Mouse (Mus musculus): ENCODE measurements around the gene Lrrc72.
"Not testable (repeated sequence)": the region's sequence is repeated elsewhere in the genome, so short reads cannot be mapped to it uniquely, and the experiment has no call there.

The Lrrc72 gene

GRCm38 (mm10) chr12:36253298-36253697 is at the start of gene Lrrc72:
Gene Lrrc72 (minus strand): TSS chr12:36253398.
- no peak for DNase-seq

GRCm38 (mm10) chr12:36302326-36302725 is 49.1 kb upstream of the Lrrc72 start:
- no peak for DNase-seq

GRCm38 (mm10) chr12:36291346-36291745 is 38.1 kb upstream of the Lrrc72 start:
- no peak for DNase-seq

GRCm38 (mm10) chr12:36290465-36290864 is 37.3 kb upstream of the Lrrc72 start:
- DNase-seq: no peak

GRCm38 (mm10) chr12:36289634-36290033 is 36.4 kb upstream of the Lrrc72 start:
- DNase-seq: no peak

GRCm38 (mm10) chr12:36274823-36275222 is 21.6 kb upstream of the Lrrc72 start:
- no peak for DNase-seq

- no peak for DNase-seq
These were observed 14.6 kb upstream of the Lrrc72 start for GRCm38 (mm10) chr12:36267670-36268246.

GRCm38 (mm10) chr12:36262116-36262721 is 9.0 kb upstream of the Lrrc72 start:
- no peak for DNase-seq

- DNase-seq: no peak
These were observed 2.2 kb upstream of the Lrrc72 start for GRCm38 (mm10) chr12:36255413-36255812.

GRCm38 (mm10) chr12:36241171-36241570 is 12.0 kb downstream of the Lrrc72 start:
- DNase-seq: no peak

- no peak for DNase-seq
These were observed 21.8 kb downstream of the Lrrc72 start for GRCm38 (mm10) chr12:36231386-36231785.

- DNase-seq: no peak
These were observed 28.8 kb downstream of the Lrrc72 start for GRCm38 (mm10) chr12:36224392-36224791.

- DNase-seq: no peak
These were observed 36.3 kb downstream of the Lrrc72 start for GRCm38 (mm10) chr12:36216905-36217304.

GRCm38 (mm10) chr12:36216230-36216629 is 37.0 kb downstream of the Lrrc72 start:
- DNase-seq: no peak

GRCm38 (mm10) chr12:36215149-36215480 is 38.1 kb downstream of the Lrrc72 start:
- DNase-seq: peak; percentile 22

GRCm38 (mm10) chr12:36214389-36215148 is 38.6 kb downstream of the Lrrc72 start:
- no peak for DNase-seq

GRCm38 (mm10) chr12:36210096-36210495 is 43.1 kb downstream of the Lrrc72 start:
- no peak for DNase-seq

- DNase-seq: no peak
These were observed 44.7 kb downstream of the Lrrc72 start for GRCm38 (mm10) chr12:36208456-36208855.

GRCm38 (mm10) chr12:36207800-36208148 is 45.4 kb downstream of the Lrrc72 start:
- no peak for DNase-seq

GRCm38 (mm10) chr12:36207072-36207799 is 46.0 kb downstream of the Lrrc72 start:
- no peak for DNase-seq

- DNase-seq: not testable (repeated sequence)
These were observed 47.5 kb downstream of the Lrrc72 start for GRCm38 (mm10) chr12:36205579-36206119.

- no peak for DNase-seq
These were observed 58.2 kb downstream of the Lrrc72 start for GRCm38 (mm10) chr12:36194976-36195375.

GRCm38 (mm10) chr12:36190343-36190742 is 62.9 kb downstream of the Lrrc72 start:
- no peak for DNase-seq

All from thymus, postnatal 25 days (tissue).